Mouse (Mus musculus): ENCODE results near the gene Clasp1.

DNA sequence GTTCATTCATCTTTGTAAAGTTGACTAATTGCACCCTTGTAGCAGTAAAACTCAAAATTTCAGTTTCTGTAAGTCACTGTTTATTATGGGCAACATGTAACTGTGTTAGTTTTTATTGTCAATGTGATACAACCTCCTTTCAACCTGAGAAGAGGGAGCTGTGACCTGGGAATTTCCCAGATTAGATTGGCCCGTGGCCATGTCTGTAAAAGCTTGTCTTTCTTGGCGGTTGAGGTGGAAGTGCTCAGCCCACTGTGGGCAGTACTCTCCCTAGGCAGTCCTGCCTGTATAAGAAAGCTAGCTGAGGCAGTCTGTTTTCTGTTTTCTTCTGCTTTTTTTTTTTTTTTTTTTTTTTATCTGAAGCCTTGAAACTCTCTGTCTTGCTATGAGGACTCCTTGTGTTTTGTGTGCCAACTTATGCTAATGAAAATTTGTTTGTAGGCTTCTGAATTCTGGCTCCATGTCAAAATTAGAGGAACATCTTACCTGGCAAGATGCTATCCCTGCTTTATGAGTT is 2.1 kb downstream of the Clasp1 start:
- TF ChIP-seq POLR2A (IDR thresholded peaks at IDR 0.05; ENCODE audit: low read depth, low read length) (no peak), CTCF (conservative IDR thresholded peaks at IDR 0.05; ENCODE audit: insufficient read depth, insufficient read length, low read depth, low read length) (no peak)
